Mouse (Mus musculus): ENCODE measurements at regions not wholly inside any gene's neighbourhood (a gene's known extent, or its start where the extent isn't known, plus 50 kb on each side); places are given as distances from the start of the nearest gene placed in this dataset.
A peak's percentile ranks its signal among the peaks of the same experiment; 100 is the strongest.
"Not testable (repeated sequence)": the region's sequence is repeated elsewhere in the genome, so short reads cannot be mapped to it uniquely, and the experiment has no call there.

DNA sequence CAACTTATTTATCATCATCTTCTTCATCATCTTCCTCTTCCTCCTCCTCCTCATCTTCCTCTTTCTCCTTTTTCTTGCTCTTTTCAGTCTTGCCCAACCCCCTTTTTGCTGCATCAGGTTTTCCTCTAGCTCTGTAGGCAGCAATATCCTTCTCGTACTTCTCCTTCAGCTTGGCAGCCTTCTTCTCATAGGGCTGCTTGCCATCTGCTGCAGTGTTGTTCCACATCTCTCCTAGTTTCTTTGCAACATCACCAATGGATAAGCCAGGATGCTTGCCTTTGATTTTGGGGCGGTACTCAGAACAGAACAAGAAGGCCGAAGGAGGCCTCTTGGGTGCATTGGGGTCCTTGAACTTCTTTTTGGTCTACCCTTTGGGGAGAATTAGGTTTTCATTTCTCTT lies 98.7 kb upstream of the Lin7c start:
- 83% methylated on average over 3 of the region's 3 CpGs for WGBS
- ATAC-seq; DNase-seq (ENCODE audit: low spot score); H3K27me3 ChIP-seq (ENCODE audit: insufficient read depth, low read length); H3K36me3 ChIP-seq (ENCODE audit: insufficient read depth, low read length); H3K4me3 ChIP-seq (ENCODE audit: low read length); H3K27ac ChIP-seq; H3K4me1 ChIP-seq (ENCODE audit: insufficient read depth, low read length); H3K9me3 ChIP-seq (ENCODE audit: low read length); H3K4me2 ChIP-seq (ENCODE audit: low read depth, low read length); H3K9ac ChIP-seq (replicated peaks; ENCODE audit: low read length): not testable (repeated sequence)

DNA sequence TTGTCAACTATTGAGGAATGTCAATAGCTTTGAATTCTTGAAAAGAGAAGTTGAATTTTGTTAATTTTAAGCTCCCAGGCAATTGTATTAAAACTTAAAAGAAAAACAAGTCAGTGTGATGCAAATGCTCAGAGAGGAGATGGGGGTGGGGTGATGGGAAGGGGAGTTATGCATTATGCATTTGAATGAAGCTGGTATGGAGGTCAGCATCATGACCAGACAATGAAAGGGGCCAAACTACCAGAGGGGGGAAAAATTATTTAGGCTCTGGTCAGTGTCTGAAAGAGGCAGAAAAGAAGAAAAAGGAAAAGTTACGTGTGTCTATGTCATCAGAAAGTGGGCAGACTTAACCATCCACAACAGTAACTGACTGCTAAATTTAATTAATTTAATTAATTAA lies 73.7 kb upstream of the Lin7c start:
- Histone ChIP-seq H3K27me3 (ENCODE audit: insufficient read depth, low read length) (no peaks in the 10 kb centered on the region), H3K9me3 (ENCODE audit: low read length) (no peaks in the 10 kb centered on the region), H3K9ac (replicated peaks; ENCODE audit: low read length) (no peak overlapping the region), H3K4me3 (ENCODE audit: low read length) (no peak overlapping the region), H3K4me1 (ENCODE audit: insufficient read depth, low read length) (no peaks in the 10 kb centered on the region), H3K27ac (no peak overlapping the region), H3K4me2 (ENCODE audit: low read depth, low read length) (no peak overlapping the region), H3K36me3 (ENCODE audit: insufficient read depth, low read length) (no peaks in the 10 kb centered on the region)
- TF ChIP-seq CTCF (IDR thresholded peaks at IDR 0.05; ENCODE audit: low read depth): no peak
- ATAC-seq: no peak
- no peak for DNase-seq (ENCODE audit: low spot score)
- 59% methylated on average over 1 of the region's 1 CpGs for WGBS

DNA sequence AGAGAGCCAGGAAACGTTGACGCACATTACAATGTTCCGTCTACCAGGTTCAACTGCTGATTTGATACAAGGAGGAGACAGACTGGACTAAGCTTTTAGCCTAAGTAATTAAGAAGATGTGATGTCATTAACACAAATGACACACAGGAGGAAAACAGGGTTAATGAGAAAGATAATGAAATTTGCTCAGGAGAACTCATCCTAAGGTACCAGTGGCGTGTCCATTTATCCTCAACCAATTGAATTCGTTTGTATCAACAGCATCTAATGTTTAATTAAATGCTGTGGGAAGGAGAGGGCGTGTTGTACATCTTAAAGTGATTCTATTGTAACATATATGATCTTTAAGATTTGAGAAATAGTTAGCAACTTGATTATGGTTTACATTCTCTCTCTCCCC lies 70.3 kb upstream of the Lin7c start:
- DNase-seq (ENCODE audit: low spot score): peak; percentile 4
- H3K9me3 ChIP-seq (ENCODE audit: low read length): no peaks in the 10 kb centered on the region
- no peak overlapping the region for H3K9ac ChIP-seq (replicated peaks; ENCODE audit: low read length)
- no peak for TF ChIP-seq CTCF (IDR thresholded peaks at IDR 0.05; ENCODE audit: low read depth)
- no peak overlapping the region for H3K27ac ChIP-seq
- no peaks in the 10 kb centered on the region for H3K27me3 ChIP-seq (ENCODE audit: insufficient read depth, low read length)
- WGBS: 76% methylated on average over 6 of the region's 6 CpGs
- H3K4me2 ChIP-seq (ENCODE audit: low read depth, low read length): no peak overlapping the region
- no peaks in the 10 kb centered on the region for H3K36me3 ChIP-seq (ENCODE audit: insufficient read depth, low read length)
- ATAC-seq: no peak
- H3K4me1 ChIP-seq (ENCODE audit: insufficient read depth, low read length): no peaks in the 10 kb centered on the region
- no peak overlapping the region for H3K4me3 ChIP-seq (ENCODE audit: low read length)

DNA sequence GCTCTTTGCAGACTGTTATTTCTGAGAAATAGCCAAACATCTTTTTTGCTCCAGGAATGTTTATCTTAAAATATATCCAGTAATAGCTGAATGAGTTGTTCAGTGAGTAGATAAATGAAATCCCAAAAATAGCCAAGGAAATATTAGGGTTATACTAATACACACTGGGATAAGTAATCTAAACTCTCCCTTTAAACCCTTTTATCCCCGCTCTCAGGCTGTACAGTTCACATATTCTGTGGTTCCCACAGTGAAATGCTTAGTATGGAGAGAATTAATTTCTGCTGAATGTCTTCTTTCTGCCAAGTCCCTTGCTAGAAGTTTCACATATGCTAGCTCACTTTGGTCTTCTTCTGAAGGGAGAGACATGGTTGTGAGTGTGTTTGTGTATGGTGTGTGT lies 69.8 kb upstream of the Lin7c start:
- Histone ChIP-seq H3K4me3 (ENCODE audit: low read length) (no peak overlapping the region), H3K27me3 (ENCODE audit: insufficient read depth, low read length) (no peaks in the 10 kb centered on the region), H3K27ac (no peak overlapping the region), H3K9ac (replicated peaks; ENCODE audit: low read length) (no peak overlapping the region), H3K9me3 (ENCODE audit: low read length) (no peaks in the 10 kb centered on the region), H3K4me1 (ENCODE audit: insufficient read depth, low read length) (no peaks in the 10 kb centered on the region), H3K36me3 (ENCODE audit: insufficient read depth, low read length) (no peaks in the 10 kb centered on the region), H3K4me2 (ENCODE audit: low read depth, low read length) (no peak overlapping the region)
- DNase-seq (ENCODE audit: low spot score) (no peak), ATAC-seq (no peak)
- WGBS: 53% methylated on average over 1 of the region's 1 CpGs
- no peak for TF ChIP-seq CTCF (IDR thresholded peaks at IDR 0.05; ENCODE audit: low read depth)

DNA sequence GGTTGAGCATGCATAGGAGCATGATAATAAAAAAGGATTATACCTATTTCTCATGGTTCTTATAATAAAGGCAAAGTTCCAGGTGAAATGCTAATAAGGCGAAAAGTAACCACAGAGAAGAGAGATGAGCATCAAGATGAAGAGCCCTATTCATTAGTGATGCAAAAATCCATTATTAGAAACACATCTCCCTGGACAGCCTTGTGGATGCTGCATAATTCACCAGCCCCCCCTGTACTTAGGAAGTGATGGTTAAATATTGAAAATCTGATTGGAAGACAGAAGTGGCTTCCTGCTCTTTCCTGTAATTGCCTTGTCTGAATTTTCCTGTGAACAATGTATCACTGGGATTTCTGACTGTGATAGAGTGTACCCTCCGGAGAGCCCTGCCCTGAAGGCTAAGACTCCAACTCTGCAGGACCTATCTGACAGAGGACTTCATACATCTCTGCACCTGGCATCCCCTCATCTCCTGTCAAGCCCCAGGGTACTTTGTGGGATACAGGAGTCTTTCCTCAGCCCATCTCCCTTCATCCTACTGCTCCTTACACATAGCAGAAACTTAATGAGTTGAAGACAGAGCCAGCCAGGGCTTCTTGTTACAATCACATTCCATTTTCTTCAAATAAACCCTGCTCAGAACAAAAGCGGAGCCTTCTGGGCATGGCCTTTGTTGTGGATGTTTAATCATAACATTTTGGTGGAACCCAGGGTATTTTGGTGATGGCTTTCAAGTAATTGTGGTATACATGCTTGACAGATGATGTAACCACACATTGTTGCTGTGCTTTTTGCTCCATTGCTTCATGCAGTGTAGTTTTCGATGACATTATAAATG lies 67.4 kb upstream of the Lin7c start:
- no peak overlapping the region for H3K4me3 ChIP-seq (ENCODE audit: low read length)
- H3K9me3 ChIP-seq (ENCODE audit: low read length): no peaks in the 10 kb centered on the region
- 75% methylated on average over 4 of the region's 4 CpGs for WGBS
- no peak overlapping the region for H3K9ac ChIP-seq (replicated peaks; ENCODE audit: low read length)
- ATAC-seq (peak; percentile 27; the same call in 1 of the 2 replicates), DNase-seq (ENCODE audit: low spot score) (no peak)
- no peaks in the 10 kb centered on the region for H3K27me3 ChIP-seq (ENCODE audit: insufficient read depth, low read length)
- no peak overlapping the region for H3K4me2 ChIP-seq (ENCODE audit: low read depth, low read length)
- no peak overlapping the region for H3K27ac ChIP-seq
- no peaks in the 10 kb centered on the region for H3K4me1 ChIP-seq (ENCODE audit: insufficient read depth, low read length)
- no peaks in the 10 kb centered on the region for H3K36me3 ChIP-seq (ENCODE audit: insufficient read depth, low read length)
- TF ChIP-seq CTCF (IDR thresholded peaks at IDR 0.05; ENCODE audit: low read depth): no peak

DNA sequence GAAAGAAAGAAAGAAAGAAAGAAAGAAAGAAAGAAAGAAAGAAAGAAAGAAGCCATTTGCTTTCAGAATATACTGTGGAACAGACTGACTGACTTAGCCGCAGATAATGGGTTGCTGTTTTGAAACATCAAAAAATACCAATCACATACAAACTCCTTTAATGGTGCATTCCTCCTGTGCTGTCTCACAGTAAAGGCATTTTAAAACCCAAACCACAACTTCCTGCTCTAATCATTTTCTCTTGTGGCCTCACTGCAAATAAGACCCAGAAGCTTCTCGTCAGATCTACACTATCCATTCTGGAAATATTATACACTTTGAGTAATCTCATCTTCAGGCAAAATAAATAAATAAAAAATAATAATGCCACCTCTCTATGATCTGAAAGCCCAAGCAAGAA lies 50.4 kb upstream of the Lin7c start:
- DNase-seq (ENCODE audit: low spot score): no peak
- no peak overlapping the region for H3K4me2 ChIP-seq (ENCODE audit: low read depth, low read length)
- 85% methylated on average over 2 of the region's 2 CpGs for WGBS

More for the DNA sequence above, 50.4 kb upstream of the Lin7c start:
- H3K36me3 ChIP-seq (ENCODE audit: insufficient read depth, low read length): no peaks in the 10 kb centered on the region
- H3K9ac ChIP-seq (replicated peaks; ENCODE audit: low read length): no peak overlapping the region
- no peak for TF ChIP-seq CTCF (IDR thresholded peaks at IDR 0.05; ENCODE audit: low read depth)
- H3K4me1 ChIP-seq (ENCODE audit: insufficient read depth, low read length): no peaks in the 10 kb centered on the region
- H3K9me3 ChIP-seq (ENCODE audit: low read length): no peaks in the 10 kb centered on the region
- H3K4me3 ChIP-seq (ENCODE audit: low read length): no peak overlapping the region
- no peak overlapping the region for H3K27ac ChIP-seq
- H3K27me3 ChIP-seq (ENCODE audit: insufficient read depth, low read length): no peaks in the 10 kb centered on the region
- no peak for ATAC-seq
